Mouse (Mus musculus) heart, adult 2 months (tissue): Measurements from ENCODE around the gene Cyp2j8. TPM values are rescaled to one million over a fixed set of nuclear protein-coding genes. Genes with fewer than 3 reads are reported as not detected.

Experiments used
- DNase-seq, 2 experiments: peaks; one replicate each; pipeline ENCODE4 v3.0.0; 2021
- H3K27ac ChIP-seq: fragments of 200-600 bp; 2 replicates; pipeline ENCODE4 v1.8.1; 2022
- H3K27me3 ChIP-seq: fragments of 200-500 bp; 2 replicates; pipeline ENCODE4 v1.6.1; 2012; ENCODE audit warnings: mild to moderate bottlenecking, low read length, inconsistent platforms, mixed read lengths; ENCODE audit not compliant: control insufficient read depth, insufficient read depth
- H3K36me3 ChIP-seq: fragments of 200-500 bp; 2 replicates; pipeline ENCODE4 v1.6.1; 2012; ENCODE audit warnings: low read length, inconsistent platforms; ENCODE audit not compliant: control insufficient read depth, insufficient read depth
- H3K4me1 ChIP-seq: fragments of 200-500 bp; 2 replicates; pipeline ENCODE4 v1.6.1; 2011; ENCODE audit warnings: low read length; ENCODE audit not compliant: control insufficient read depth, insufficient read depth
- H3K4me3 ChIP-seq: fragments of 200-600 bp; 2 replicates; pipeline ENCODE4 v1.8.1; 2022
- H3K79me2 ChIP-seq: fragments of 200-500 bp; replicated peaks from 2 replicates; pipeline ENCODE4 v1.6.1; 2012; ENCODE audit warnings: mild to moderate bottlenecking, inconsistent platforms, low read length, moderate library complexity, mixed read lengths; ENCODE audit not compliant: control insufficient read depth, insufficient read depth
- H3K9ac ChIP-seq: fragments of 200-500 bp; 2 replicates; pipeline ENCODE4 v1.6.1; 2012; ENCODE audit warnings: low read depth, mild to moderate bottlenecking, control low read depth, inconsistent platforms, low read length, mixed read lengths
- CTCF ChIP-seq: fragments of 200-600 bp; IDR thresholded peaks from 2 replicates; pipeline ENCODE4 v1.8.1; 2022; ENCODE audit warnings: antibody characterized with exemption, mild to moderate bottlenecking, moderate library complexity
- EP300 ChIP-seq: fragments of 200-500 bp; IDR thresholded peaks from 2 replicates; pipeline ENCODE4 v1.6.1; 2011; ENCODE audit warnings: low read depth, low read length, control low read depth; ENCODE audit not compliant: insufficient read depth
- POLR2A ChIP-seq: fragments of 200-500 bp; IDR thresholded peaks from 2 replicates; pipeline ENCODE4 v1.6.1; 2011; ENCODE audit warnings: mild to moderate bottlenecking, low read depth, low read length, control low read depth; ENCODE audit not compliant: insufficient read depth
- WGBS: fragments of 180-500 bp; shearing (Covaris S2); methylation state at CpG from one replicate; pipeline ENCODE4 v1.1.7; 2018; 5-methylcytosine and 5-hydroxymethylcytosine counted together
- intact Hi-C: fragments of 180-260 bp; cut with DNase I; formaldehyde crosslinking; loops from one replicate; pipeline ENCODE4 v1.15.1; 2025
- long read RNA-seq: library from polyadenylated mRNA; stranded (forward); transcript quantifications from one replicate; pipeline ENCODE4 v2.0.0, GENCODE M21; 2021
- polyA plus RNA-seq: library from polyadenylated mRNA; depleted of rRNA; stranded (reverse); fragments of >200 nt; gene quantifications from 2 replicates; pipeline ENCODE4 v1.2.3, GENCODE M21; 2012; rRNA removed
- total RNA-seq, 2 experiments: library from RNA; stranded (reverse); gene quantifications; 2 replicates each; pipeline ENCODE4 v1.2.3; 2021

Gene Cyp2j8
- total RNA-seq, result not detected
- not detected in 2 replicates for polyA plus RNA-seq
- long read RNA-seq, result 0 reads

DNA sequence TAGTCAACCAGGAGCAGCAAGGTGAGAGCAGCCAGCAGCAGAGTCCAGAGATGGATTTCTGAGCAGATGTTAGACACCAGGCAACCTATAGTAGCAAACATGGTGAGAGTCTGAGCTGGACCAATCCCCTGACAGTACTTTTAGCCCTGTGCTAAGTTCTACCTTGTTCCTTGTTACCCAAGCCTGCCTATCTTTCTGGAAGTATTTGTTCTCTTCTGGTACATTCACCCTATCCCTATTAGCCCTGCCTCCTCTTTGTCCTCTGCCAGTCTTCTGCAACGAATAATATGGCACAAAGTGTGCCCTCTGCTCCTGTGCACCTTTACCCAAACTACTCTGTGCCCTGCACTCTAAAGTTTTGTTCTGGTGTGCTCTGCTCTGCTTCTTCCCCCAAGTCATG is at the start of gene Cyp2j8:
Cyp2j8 (minus strand) TSS at position 101 of the 400 bp plus-strand sequence.
- no peak for DNase-seq
- H3K9ac ChIP-seq, result no peak within 1 kb of the TSS
- 67% methylated on average over 1 of the region's 1 CpGs for WGBS
- no peak for TF ChIP-seq EP300
- TF ChIP-seq POLR2A, result no peak
- no peak for TF ChIP-seq CTCF
- H3K79me2 ChIP-seq, result no peaks in the 10 kb centered on the region
- no peak within 1 kb of the TSS for H3K4me3 ChIP-seq
- no peaks in the 10 kb centered on the region for H3K36me3 ChIP-seq
- H3K27ac ChIP-seq, result no peak within 1 kb of the TSS
- H3K4me1 ChIP-seq, result no peaks in the 10 kb centered on the region
- H3K27me3 ChIP-seq, result no peaks in the 10 kb centered on the region
- intact Hi-C loops, result no loop called here

GRCm38 (mm10) chr4:96553133-96553819 is 46.1 kb upstream of the Cyp2j8 start, which contains the start of gene Cyp2j6:
TSS of gene Cyp2j6 (minus strand) at chr4:96553661.
- no peaks in the 10 kb centered on the region for H3K27me3 ChIP-seq
- peak; percentile 61 to 63 for DNase-seq
- H3K79me2 ChIP-seq, result no peaks in the 10 kb centered on the region; the same call in 1 of the 2 replicates
- H3K4me1 ChIP-seq, result peaks cover 3% of the 10 kb centered on the region
- peak; percentile 48; the same call in 1 of the 2 replicates for TF ChIP-seq EP300
- no peak for TF ChIP-seq CTCF
- peak; percentile 81 for TF ChIP-seq POLR2A
- intact Hi-C loops, result no loop called here
- no peaks in the 10 kb centered on the region for H3K36me3 ChIP-seq
- H3K9ac ChIP-seq, result peak within 1 kb of the TSS; percentile 86
- H3K27ac ChIP-seq, result peak within 1 kb of the TSS; percentile 79
- peak within 1 kb of the TSS; percentile 51 for H3K4me3 ChIP-seq
- under 1% methylated on average over 16 of the region's 16 CpGs for WGBS

DNA sequence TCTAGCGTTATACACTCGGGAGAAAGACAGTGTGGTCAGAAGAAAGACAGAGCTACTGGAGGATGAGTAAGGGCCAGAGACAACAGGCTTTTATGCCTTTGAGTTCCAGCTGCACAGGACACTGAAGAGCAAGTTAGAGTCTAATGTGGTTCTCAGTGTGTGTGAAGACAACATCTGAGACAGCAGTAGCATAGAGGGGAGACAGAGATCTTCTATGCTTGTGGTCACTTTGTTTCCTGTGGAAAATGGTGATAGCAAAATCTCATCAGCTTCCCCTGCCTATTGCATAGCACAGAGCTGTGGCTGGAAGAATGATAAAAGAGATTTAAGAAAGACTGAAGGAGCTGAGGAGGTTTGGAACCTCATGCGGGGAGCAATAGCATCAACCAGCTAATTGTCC is 44.4 kb upstream of the Cyp2j8 start:
- WGBS, result 82% methylated on average over 3 of the region's 3 CpGs
- no peaks in the 10 kb centered on the region for H3K27me3 ChIP-seq

DNA sequence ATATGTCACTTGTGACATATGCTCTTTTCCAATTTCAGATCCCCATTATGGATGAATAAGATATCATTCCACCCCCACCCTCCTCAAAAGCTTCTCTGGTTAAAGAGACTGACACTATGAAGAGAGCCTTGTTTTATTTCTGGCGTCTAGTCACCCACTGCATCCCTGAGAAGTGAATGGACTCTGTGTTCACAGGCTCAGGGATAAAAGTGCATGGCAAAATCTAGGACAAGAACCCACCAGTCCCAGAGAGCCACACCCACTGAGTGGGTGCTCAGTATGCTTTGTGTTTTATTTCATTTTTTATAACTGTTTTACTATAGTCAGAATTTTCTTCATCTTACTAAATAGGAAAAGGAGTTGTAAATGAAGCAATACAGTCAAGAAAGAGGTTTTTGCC is 38.8 kb upstream of the Cyp2j8 start:
- Histone ChIP-seq H3K4me1 (no peaks in the 10 kb centered on the region), H3K9ac (no peak overlapping the region), H3K79me2 (no peaks in the 10 kb centered on the region), H3K36me3 (no peaks in the 10 kb centered on the region), H3K27ac (no peak overlapping the region), H3K27me3 (no peaks in the 10 kb centered on the region), H3K4me3 (no peak overlapping the region)
- WGBS, result 60% methylated on average over 1 of the region's 1 CpGs
- intact Hi-C loops, result no loop called here
- DNase-seq, result no peak
- TF ChIP-seq CTCF (no peak), POLR2A (no peak), EP300 (no peak)

More for the DNA sequence above, 44.4 kb upstream of the Cyp2j8 start:
- no peaks in the 10 kb centered on the region; the same call in 1 of the 2 replicates for H3K79me2 ChIP-seq
- H3K36me3 ChIP-seq, result no peaks in the 10 kb centered on the region
- no peak overlapping the region for H3K9ac ChIP-seq
- H3K27ac ChIP-seq, result no peak overlapping the region
- peaks cover 3% of the 10 kb centered on the region for H3K4me1 ChIP-seq
- intact Hi-C loops, result no loop called here
- no peak for DNase-seq
- TF ChIP-seq EP300 (no peak), POLR2A (no peak)
- H3K4me3 ChIP-seq, result no peak overlapping the region

- H3K27me3 ChIP-seq, result no peaks in the 10 kb centered on the region
- no peaks in the 10 kb centered on the region for H3K4me1 ChIP-seq
- H3K4me3 ChIP-seq, result no peak overlapping the region
- TF ChIP-seq CTCF, result peak; percentile 57
- no peak for TF ChIP-seq POLR2A
- TF ChIP-seq EP300, result no peak
- H3K27ac ChIP-seq, result no peak overlapping the region
- WGBS, result 5% methylated on average over 1 of the region's 1 CpGs
- DNase-seq, result no peak
- no peaks in the 10 kb centered on the region for H3K79me2 ChIP-seq
- H3K36me3 ChIP-seq, result no peaks in the 10 kb centered on the region; the same call in 1 of the 2 replicates
- no peak overlapping the region for H3K9ac ChIP-seq
- intact Hi-C loops, result loop anchor here (10.0 kb wide), 1 partner anchor 251 kb away; no protein-coding TSS in a partner anchor
These were observed 18.6 kb upstream of the Cyp2j8 start for GRCm38 (mm10) chr4:96525772-96526171.

DNA sequence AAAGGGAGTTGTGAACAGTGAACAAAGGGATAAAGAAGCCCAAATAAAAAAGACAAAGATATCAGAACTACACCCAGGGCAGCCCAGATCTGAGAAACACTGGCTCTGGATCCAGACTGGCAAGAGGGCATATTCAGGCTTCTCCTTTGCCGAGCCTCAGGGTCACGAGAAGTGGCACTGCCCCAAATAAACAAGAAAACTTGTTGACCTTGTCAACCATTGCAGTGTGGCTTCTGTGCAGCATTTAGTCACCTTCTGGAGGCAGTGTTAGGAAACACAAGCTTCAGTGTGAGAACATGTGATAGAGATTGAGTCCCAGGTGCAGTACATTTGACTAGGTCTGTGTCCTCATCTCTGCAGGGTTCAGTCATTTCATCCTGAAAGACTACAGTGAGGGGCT is 15.1 kb upstream of the Cyp2j8 start:
- Histone ChIP-seq H3K27ac (no peak overlapping the region), H3K4me3 (no peak overlapping the region), H3K4me1 (no peaks in the 10 kb centered on the region), H3K27me3 (no peaks in the 10 kb centered on the region), H3K79me2 (no peaks in the 10 kb centered on the region), H3K9ac (no peak overlapping the region), H3K36me3 (no peaks in the 10 kb centered on the region; the same call in 1 of the 2 replicates)
- TF ChIP-seq CTCF (no peak), EP300 (no peak), POLR2A (no peak)
- intact Hi-C loops, result loop anchor here (10.0 kb wide), 1 partner anchor 247 kb away; no protein-coding TSS in a partner anchor
- peak in 1 of 2 experiments; percentile 28 for DNase-seq
- 62% methylated on average over 2 of the region's 2 CpGs for WGBS
